Mouse (Mus musculus) thymus, adult 2 months (tissue): Measurements from ENCODE around the gene Olfr633.

Experiments
- CTCF ChIP-seq: fragments of 200-500 bp; IDR thresholded peaks from 2 replicates; pipeline ENCODE4 v1.5.1; 2012; ENCODE audit warnings: mild to moderate bottlenecking, control low read depth, low read length, moderate library complexity, borderline replicate concordance; ENCODE audit not compliant: control insufficient read depth, poor library complexity, insufficient read depth; ENCODE audit errors: extremely low read depth
- POLR2A ChIP-seq: fragments of 200-500 bp; IDR thresholded peaks from 2 replicates; pipeline ENCODE4 v1.6.1; 2012; ENCODE audit warnings: mild to moderate bottlenecking, low read length, control low read depth, moderate library complexity; ENCODE audit not compliant: control insufficient read depth, poor library complexity, insufficient read depth; ENCODE audit errors: extremely low read depth

- TF ChIP-seq CTCF = no peak
- no peak for TF ChIP-seq POLR2A
Measured at GRCm38 (mm10) chr7:103928525-103928924, 15.7 kb upstream of the Olfr633 start, which contains the start of gene Olfr631.
